Mouse (Mus musculus) bone marrow macrophage, adult 2 months (primary cell): ENCODE data around the gene Camk2b.

Source experiments
- CTCF ChIP-seq: IDR thresholded peaks from 2 replicates; pipeline ENCODE4 v1.5.1; 2012; ENCODE audit warnings: low read depth, mild to moderate bottlenecking, low read length, moderate library complexity
- POLR2A ChIP-seq: IDR thresholded peaks from 2 replicates; pipeline ENCODE4 v1.6.1; 2012; ENCODE audit warnings: mild to moderate bottlenecking, low read depth, low read length, borderline replicate concordance

- TF ChIP-seq CTCF (no peak), POLR2A (no peak)
These were observed 64.0 kb downstream of the Camk2b start for GRCm38 (mm10) chr11:6001981-6002649.
